Mouse (Mus musculus) liver, embryonic 16.5 days (tissue): ENCODE measurements around the gene Ptafr. TPM values are rescaled to one million over a fixed set of nuclear protein-coding genes. Genes with fewer than 3 reads are reported as not detected.
A peak's percentile ranks its signal among the peaks of the same experiment; 100 is the strongest.

Experiments used
- ATAC-seq: fragments of 200-750 bp; cut with Nextera tagmentation; 2 replicates; pipeline ENCODE4 v1.8.0; 2017; ENCODE audit warnings: low read depth, mild to moderate bottlenecking, moderate number of reproducible peaks, moderate library complexity
- H3K27ac ChIP-seq: fragments of 300-500 bp; sonication (generic); 2 replicates; pipeline ENCODE4 v1.5.1; 2014; ENCODE audit warnings: mild to moderate bottlenecking, low read length
- H3K27me3 ChIP-seq: fragments of 300-500 bp; sonication (generic); 2 replicates; pipeline ENCODE4 v1.6.1; 2014; ENCODE audit warnings: low read depth, low read length, mixed read lengths; ENCODE audit not compliant: control insufficient read depth, insufficient read depth
- H3K36me3 ChIP-seq: fragments of 300-500 bp; sonication (generic); 2 replicates; pipeline ENCODE4 v1.6.1; 2014; ENCODE audit warnings: mild to moderate bottlenecking; ENCODE audit not compliant: control insufficient read depth, insufficient read depth
- H3K4me1 ChIP-seq: fragments of 300-500 bp; sonication (generic); 2 replicates; pipeline ENCODE4 v1.6.1; 2014; ENCODE audit warnings: low read depth, low read length, mixed read lengths; ENCODE audit not compliant: control insufficient read depth
- H3K4me2 ChIP-seq: fragments of 300-500 bp; sonication (generic); 2 replicates; pipeline ENCODE4 v1.6.1; 2014; ENCODE audit warnings: low read depth, low read length, mixed read lengths
- H3K4me3 ChIP-seq: fragments of 300-500 bp; sonication (generic); 2 replicates; pipeline ENCODE4 v1.5.1; 2014; ENCODE audit warnings: low read depth, mild to moderate bottlenecking, low read length
- H3K9ac ChIP-seq: fragments of 300-500 bp; sonication (generic); 2 replicates; pipeline ENCODE4 v1.6.1; 2014; ENCODE audit warnings: low read depth, low read length
- H3K9me3 ChIP-seq: fragments of 300-500 bp; sonication (generic); replicated peaks from 2 replicates; pipeline ENCODE4 v1.6.1; 2016; ENCODE audit warnings: low read length; ENCODE audit not compliant: control insufficient read depth
- WGBS: fragments of 180-500 bp; shearing (Covaris S2); extraction: QIAGEN DNeasy Blood & Tissue Kit; methylation state at CpG from one replicate; pipeline ENCODE4 v1.1.7; 2014; ENCODE audit not compliant: insufficient replicate concordance; 5-methylcytosine and 5-hydroxymethylcytosine counted together
- polyA plus RNA-seq: library from polyadenylated mRNA; unstranded; fragments of >200 nt; fragmentation: Nextera tagmentation; extraction: Ambion mirVana; gene quantifications from 2 replicates; pipeline ENCODE4 v1.2.1, GENCODE M21; 2015

Ptafr gene
- 0.91 and 1.2 TPM in 2 replicates for polyA plus RNA-seq

DNA sequence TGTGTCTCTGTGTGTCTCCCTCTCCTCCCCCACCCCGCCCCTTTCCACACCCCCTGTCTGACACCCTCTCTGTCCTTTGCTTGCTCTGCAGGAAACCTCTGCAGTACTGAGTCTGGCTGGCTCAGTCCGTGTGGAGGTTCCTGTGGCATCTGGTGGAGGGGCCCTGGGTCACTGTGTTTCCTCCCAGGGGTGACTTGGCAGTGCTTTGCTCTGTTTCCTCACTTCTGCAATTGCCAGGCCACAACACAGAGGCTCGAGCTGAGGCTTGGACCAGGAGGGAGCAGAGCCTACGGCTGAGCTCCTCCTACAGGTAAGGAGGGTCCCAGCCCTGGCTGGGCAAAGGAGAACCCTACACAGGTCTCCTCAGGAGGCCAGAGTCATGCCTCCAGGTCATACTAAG lies at the start of gene Ptafr:
Ptafr (plus strand) TSS at position 103 of the 400 bp plus-strand sequence.
- peak within 1 kb of the TSS; percentile 54; the same call in 1 of the 2 replicates for H3K27ac ChIP-seq
- H3K9ac ChIP-seq: no peak within 1 kb of the TSS
- H3K4me1 ChIP-seq: no peaks in the 10 kb centered on the region
- H3K27me3 ChIP-seq: no peaks in the 10 kb centered on the region
- peak; percentile 66 for ATAC-seq
- peak within 1 kb of the TSS; percentile 25; the same call in 1 of the 2 replicates for H3K4me2 ChIP-seq
- no peaks in the 10 kb centered on the region for H3K36me3 ChIP-seq
- 8% methylated on average over 4 of the region's 4 CpGs for WGBS
- no peaks in the 10 kb centered on the region for H3K9me3 ChIP-seq
- peak within 1 kb of the TSS; percentile 27 for H3K4me3 ChIP-seq

DNA sequence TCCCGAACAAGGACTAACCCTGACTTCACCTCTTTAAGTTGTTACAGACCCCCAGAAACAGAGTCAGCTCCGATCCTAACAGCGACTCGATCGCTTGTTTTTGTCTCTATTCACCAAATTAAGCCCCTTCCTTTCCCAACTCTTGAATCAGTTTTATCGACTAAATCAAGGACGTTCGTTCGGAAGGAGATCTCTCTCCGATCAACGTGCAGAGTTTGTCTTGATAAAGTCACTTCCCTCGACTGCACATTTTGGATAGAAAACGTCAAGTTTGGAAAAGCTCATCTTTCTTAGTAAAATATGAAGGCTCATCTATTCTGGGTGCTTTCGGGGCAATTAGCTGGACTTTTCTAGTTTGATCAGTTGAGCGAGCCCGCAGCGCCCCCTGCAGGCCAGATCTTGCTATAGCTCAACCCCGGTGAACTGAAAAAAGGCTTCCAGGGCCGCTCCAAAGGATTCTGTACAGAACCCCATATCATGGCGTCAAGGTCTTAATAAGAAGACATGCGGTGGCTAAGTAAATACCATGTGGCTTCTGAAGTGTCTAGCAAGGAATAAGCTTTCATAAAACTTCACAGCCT lies 49.2 kb upstream of the Ptafr start:
- Histone ChIP-seq H3K4me2 (peak overlapping the region; percentile 87), H3K27ac (peak overlapping the region; percentile 80), H3K4me1 (peaks cover 43% of the 10 kb centered on the region), H3K9ac (peak overlapping the region; percentile 65), H3K4me3 (peak overlapping the region; percentile 65), H3K36me3 (no peaks in the 10 kb centered on the region), H3K27me3 (no peaks in the 10 kb centered on the region), H3K9me3 (no peaks in the 10 kb centered on the region)
- peak; percentile 26 for ATAC-seq
- 1% methylated on average over 21 of the region's 21 CpGs for WGBS

DNA sequence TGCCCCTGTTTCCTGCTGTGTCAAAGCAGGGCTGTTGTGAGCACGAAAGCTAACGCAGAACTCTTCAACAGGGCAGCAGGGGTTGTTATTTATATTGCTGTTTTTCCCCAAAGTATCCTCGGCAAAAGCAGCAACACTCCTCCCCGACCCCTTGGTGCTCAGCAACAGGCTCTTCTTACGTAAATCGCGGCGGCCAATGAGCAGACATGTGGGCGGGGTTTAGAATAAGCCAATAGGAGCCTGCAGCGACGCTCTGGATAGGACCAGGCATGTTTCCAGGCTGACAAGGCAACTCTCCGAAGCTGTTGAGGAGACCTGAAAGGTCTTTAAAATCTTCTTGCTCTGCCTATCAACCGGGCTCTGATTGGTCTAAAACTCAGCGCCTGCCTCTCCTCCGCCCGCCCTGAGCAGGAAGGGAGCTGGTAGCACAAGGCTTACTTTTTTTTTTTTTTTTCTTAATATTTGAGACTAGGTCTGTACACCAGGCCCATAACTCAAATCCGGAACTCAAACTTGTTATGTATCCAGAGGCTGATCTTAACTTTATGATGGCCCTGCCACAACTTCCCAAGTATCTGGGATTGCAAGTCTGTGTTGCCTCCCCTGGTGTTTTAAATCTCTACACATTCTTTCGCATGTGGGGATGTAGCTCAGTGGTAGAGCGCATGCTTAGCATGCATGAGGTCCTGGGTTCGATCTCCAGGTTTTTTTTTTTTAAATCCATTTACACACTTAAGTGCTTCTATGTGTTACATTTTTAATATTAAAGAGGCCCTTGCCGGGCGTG lies 48.3 kb upstream of the Ptafr start:
- Histone ChIP-seq H3K27ac (peak overlapping the region; percentile 91), H3K27me3 (no peaks in the 10 kb centered on the region), H3K4me2 (peak overlapping the region; percentile 87), H3K9me3 (no peaks in the 10 kb centered on the region), H3K4me1 (peaks cover 42% of the 10 kb centered on the region), H3K36me3 (no peaks in the 10 kb centered on the region), H3K9ac (peak overlapping the region; percentile 65), H3K4me3 (peak overlapping the region; percentile 65)
- WGBS: 19% methylated on average over 22 of the region's 22 CpGs
- peak; percentile 90 for ATAC-seq

DNA sequence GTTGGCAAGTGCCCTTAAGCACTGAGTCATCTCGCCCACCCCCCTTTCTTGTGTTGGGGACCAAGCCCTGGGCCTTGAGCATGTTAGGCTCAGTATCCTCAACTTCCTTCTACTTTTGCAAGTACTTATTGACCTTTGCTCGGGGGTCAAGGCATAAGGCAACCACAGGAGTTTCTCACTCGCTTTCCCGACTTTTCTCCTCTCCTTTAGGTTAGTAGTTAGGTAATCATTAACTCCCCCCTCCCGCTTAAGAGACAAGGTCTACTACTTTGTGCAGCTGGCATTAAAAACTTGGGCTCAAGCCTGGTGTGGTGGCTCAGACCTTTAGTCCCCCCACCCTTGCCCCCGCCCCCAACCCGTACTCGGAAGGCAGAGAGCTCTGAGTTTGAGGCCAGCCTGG lies 45.8 kb upstream of the Ptafr start:
- Histone ChIP-seq H3K4me1 (peaks cover 21% of the 10 kb centered on the region), H3K4me3 (no peak overlapping the region), H3K9ac (no peak overlapping the region), H3K9me3 (no peaks in the 10 kb centered on the region), H3K27me3 (no peaks in the 10 kb centered on the region), H3K4me2 (no peak overlapping the region), H3K36me3 (no peaks in the 10 kb centered on the region), H3K27ac (no peak overlapping the region)
- ATAC-seq: no peak
- 63% methylated on average over 8 of the region's 8 CpGs for WGBS

DNA sequence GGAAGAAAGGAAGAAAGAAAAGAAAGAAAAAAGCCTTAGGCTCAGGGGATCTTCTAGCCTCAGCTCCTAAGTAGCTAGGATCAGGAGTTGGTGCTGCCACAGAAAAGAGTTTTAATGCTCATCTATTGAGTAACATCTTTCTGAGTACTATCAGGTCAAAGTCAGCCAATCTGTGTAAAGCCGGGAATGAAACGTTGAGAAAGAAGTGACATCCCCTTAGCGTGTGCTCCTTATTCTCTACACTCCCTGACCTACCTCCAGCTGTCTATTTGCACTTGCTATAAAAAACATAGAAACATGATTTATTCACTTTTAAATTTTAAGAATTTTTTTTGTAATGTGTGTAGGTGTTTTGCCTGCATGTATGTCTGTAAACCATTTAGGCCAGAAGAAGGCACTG lies 44.7 kb upstream of the Ptafr start:
- Histone ChIP-seq H3K36me3 (no peaks in the 10 kb centered on the region), H3K4me3 (no peak overlapping the region), H3K9me3 (no peaks in the 10 kb centered on the region), H3K4me1 (peaks cover 13% of the 10 kb centered on the region), H3K27ac (no peak overlapping the region), H3K4me2 (no peak overlapping the region), H3K27me3 (no peaks in the 10 kb centered on the region), H3K9ac (no peak overlapping the region)
- 72% methylated on average over 3 of the region's 3 CpGs for WGBS
- ATAC-seq: no peak

DNA sequence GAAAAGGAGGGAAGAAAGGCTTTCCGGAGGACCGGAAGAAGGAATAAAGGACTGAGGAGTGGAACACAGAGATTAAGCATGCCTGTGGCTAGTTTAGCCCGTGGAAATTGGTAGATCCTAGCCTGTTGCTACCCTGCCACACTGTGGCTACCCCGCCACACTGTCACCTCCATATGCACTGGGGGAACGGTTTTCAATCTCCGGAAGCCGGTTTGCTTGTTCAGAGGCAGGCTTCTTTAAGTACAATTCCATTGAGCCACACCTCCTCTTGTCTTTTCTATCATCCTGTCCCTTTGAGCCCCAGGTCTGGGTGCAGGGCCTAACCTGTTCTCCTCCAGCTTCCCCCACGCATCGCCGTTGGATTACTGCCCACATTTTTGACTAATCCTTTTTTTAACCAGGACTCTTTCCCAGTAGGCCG lies 39.5 kb upstream of the Ptafr start:
- no peak overlapping the region for H3K4me2 ChIP-seq
- 0 out of 2 replicates have a peak overlapping the region, but pooled peaks have one; percentile 14 for H3K9ac ChIP-seq
- no peaks in the 10 kb centered on the region for H3K27me3 ChIP-seq
- H3K4me3 ChIP-seq: no peak overlapping the region
- H3K4me1 ChIP-seq: peaks cover 21% of the 10 kb centered on the region
- no peak for ATAC-seq
- 36% methylated on average over 11 of the region's 11 CpGs for WGBS
- no peak overlapping the region for H3K27ac ChIP-seq
- peaks cover 2% of the 10 kb centered on the region; the same call in 1 of the 2 replicates for H3K36me3 ChIP-seq
- H3K9me3 ChIP-seq: no peaks in the 10 kb centered on the region

DNA sequence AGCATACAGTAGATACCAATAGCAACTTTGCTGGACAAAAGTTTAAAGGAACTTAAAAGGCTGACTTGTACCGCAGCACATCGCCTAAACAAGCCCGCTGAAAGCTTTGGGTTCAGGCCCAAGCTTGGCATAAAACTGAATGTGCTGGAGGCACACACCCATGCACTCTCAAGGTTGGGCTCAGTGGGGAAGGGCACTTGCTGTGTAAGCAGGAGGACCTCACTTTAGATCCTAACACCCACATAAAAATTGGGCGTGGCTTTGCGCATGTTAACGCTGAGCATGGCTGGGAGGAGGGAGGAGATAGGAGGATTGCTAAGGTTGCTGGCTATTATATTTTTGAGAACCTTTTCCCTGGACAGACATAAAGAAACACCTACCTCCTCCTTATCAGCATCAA lies 39.1 kb upstream of the Ptafr start:
- 33% methylated on average over 6 of the region's 6 CpGs for WGBS
- H3K4me1 ChIP-seq: peaks cover 26% of the 10 kb centered on the region
- H3K27ac ChIP-seq: peak overlapping the region; percentile 35; the same call in 1 of the 2 replicates
- H3K9me3 ChIP-seq: no peaks in the 10 kb centered on the region
- no peak overlapping the region for H3K9ac ChIP-seq
- H3K4me2 ChIP-seq: peak overlapping the region; percentile 11; the same call in 1 of the 2 replicates
- no peaks in the 10 kb centered on the region for H3K27me3 ChIP-seq
- H3K36me3 ChIP-seq: peaks cover 2% of the 10 kb centered on the region; the same call in 1 of the 2 replicates
- no peak overlapping the region for H3K4me3 ChIP-seq
- ATAC-seq: peak; percentile 68

DNA sequence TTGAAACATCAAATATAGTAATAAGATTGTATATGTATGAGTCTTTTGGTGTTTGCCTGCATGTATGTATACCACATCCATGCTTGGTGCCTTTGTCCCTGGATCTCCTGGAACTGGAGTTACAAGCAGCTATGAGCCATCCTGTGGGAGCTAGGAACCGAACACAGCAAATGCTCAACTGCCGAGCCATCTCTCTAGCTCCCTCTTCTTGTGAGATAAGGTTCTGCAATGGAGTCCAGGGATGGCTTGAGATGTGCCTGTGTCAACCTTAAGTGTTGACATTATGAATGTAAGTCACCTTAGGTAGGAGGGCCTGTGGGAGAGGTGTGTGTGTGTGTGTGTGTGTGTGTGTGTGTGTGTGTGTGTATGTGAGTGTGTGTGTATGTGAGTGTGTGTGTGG lies 37.2 kb upstream of the Ptafr start:
- H3K4me1 ChIP-seq: peaks cover 42% of the 10 kb centered on the region
- no peak overlapping the region for H3K27ac ChIP-seq
- no peak overlapping the region for H3K4me2 ChIP-seq
- peaks cover 8% of the 10 kb centered on the region for H3K36me3 ChIP-seq
- H3K27me3 ChIP-seq: no peaks in the 10 kb centered on the region
- H3K9ac ChIP-seq: no peak overlapping the region
- H3K4me3 ChIP-seq: no peak overlapping the region
- WGBS: 34% methylated on average over 2 of the region's 2 CpGs
- ATAC-seq: no peak
- no peaks in the 10 kb centered on the region for H3K9me3 ChIP-seq
